ENCODE assay signal across 8 mouse cellular contexts in genomic region chr9:45299231-45300006, GRCm38 (mm10). TPM values are rescaled to one million over a fixed set of nuclear protein-coding genes. Genes with fewer than 3 reads are reported as not detected.
DNase-seq lines count a peak whose midpoint lies in the region; ATAC-seq and TF ChIP-seq lines count a peak whose summit lies in the region.
"Had no signal": no experiment of that assay in that cellular context is flagged by ENCODE, and none has a peak within 500 bp of the region (broad histone marks: within the 10 kb centered on the region; RNA-seq: fewer than 3 reads in every experiment).

No protein-coding gene starts in this region.

- peak in 1 of 2 experiments; percentile 15 for DNase-seq in layer of hippocampus, adult 2 months (ENCODE audit: low spot score in 2 of 2)
- no peak for DNase-seq in layer of hippocampus, adult 9-10 months (ENCODE audit: low spot score)
- peak; percentile 16 for DNase-seq in Muller cell, postnatal 12 days (ENCODE audit: inconsistent ontology term)
- DNase-seq in c-Kit-negative CD71-positive TER-119-positive erythroid progenitor cells, embryonic 14.5 days (ENCODE audit: low read depth, low spot score) = peak; percentile 19
- DNase-seq in kidney, postnatal 4 days = peak; percentile 58 to 67
- DNase-seq in ovary, adult 18-20 months (ENCODE audit: low spot score) = no peak

- peak; percentile 74 for TF ChIP-seq CTCF in layer of hippocampus, adult 2 months (conservative IDR thresholded peaks at IDR 0.05)

- no peak overlapping the region for H3K27ac ChIP-seq in layer of hippocampus, adult 2 months
- H3K27ac ChIP-seq: hindbrain, embryonic 15.5 days had no signal

- peak; percentile 46 for ATAC-seq in neutrophil, adult 5-6 weeks (ENCODE audit: extremely low read depth, insufficient number of reproducible peaks, low FRiP score, poor library complexity, severe bottlenecking)

- H3K4me3 ChIP-seq in layer of hippocampus, adult 2 months = no peak overlapping the region
- H3K4me3 ChIP-seq: hindbrain, embryonic 15.5 days had no signal

RNA-seq across cellular contexts. Expression of gene Tmprss13, which starts 19.5 kb away (rescaled TPM):
- not detected for total RNA-seq in layer of hippocampus, adult 2 months (2021)
- 0.47 and 0.61 TPM in 2 replicates for total RNA-seq in neutrophil, adult 5-6 weeks (2017)

RNA-seq across cellular contexts. Expression of gene Il10ra, which starts 30.5 kb away (rescaled TPM):
- 1 to 10 TPM; 2.4 to 2.6 TPM for total RNA-seq in layer of hippocampus, adult 2 months (2021)
- 128 and 129 TPM in 2 replicates for total RNA-seq in neutrophil, adult 5-6 weeks (2017)

Comparison
In these comparisons a context has a peak if more than half of its experiments do, and no peak if none do; other contexts are left out.
1. DNase-seq: peak in Muller cell, postnatal 12 days (single experiment), c-Kit-negative CD71-positive TER-119-positive erythroid progenitor cells, embryonic 14.5 days (single experiment) and kidney, postnatal 4 days (2 of 2); none in layer of hippocampus, adult 9-10 months (single experiment) and ovary, adult 18-20 months (single experiment).
2. RNA of gene Il10ra, which starts 30.5 kb away (total RNA-seq): 128 to 129 TPM in neutrophil, adult 5-6 weeks; 2.4 to 2.6 TPM in layer of hippocampus, adult 2 months; every median in the first group is over 10 times any median in the second.